Mouse (Mus musculus) adipocyte (in vitro differentiated cells): ENCODE results near the gene Iqgap2.
A peak's percentile ranks its signal among the peaks of the same experiment; 100 is the strongest.

Experiments used
- DNase-seq: peaks from one replicate; pipeline ENCODE4 v3.0.0-alpha.2; 2016; ENCODE audit warnings: low spot score

Iqgap2 gene

DNA sequence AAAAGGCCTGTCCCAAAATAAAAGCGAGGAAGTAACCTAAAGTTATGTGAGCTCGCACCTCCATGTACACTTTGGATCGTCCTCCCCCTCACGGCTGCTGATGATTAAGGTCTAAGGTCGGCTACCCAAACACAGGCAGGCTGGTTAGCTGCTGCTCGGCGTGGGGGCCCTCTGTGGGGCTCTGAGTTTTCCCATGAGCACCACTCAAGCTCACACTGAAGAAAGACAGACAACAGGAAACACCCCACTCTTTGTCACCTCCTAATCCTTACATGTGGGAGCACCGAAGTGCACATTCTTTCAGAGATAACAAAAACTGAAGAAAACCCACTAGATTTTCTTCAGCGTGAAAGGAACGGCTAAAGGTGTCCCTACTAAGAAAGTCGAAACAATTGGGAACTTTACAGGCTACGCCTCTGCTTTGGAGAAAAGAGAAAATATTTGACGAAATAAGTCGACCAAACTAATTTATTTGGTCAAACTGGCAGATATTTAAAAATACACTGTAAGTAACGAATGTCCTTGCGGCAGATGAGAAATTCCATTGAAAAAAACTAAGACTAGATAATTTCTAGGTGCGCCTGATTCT, 274.5 kb downstream of the Iqgap2 start:
- peak; percentile 10 for DNase-seq

GRCm38 (mm10) chr13:95616512-95616911, 275.2 kb downstream of the Iqgap2 start:
- no peak for DNase-seq

DNA sequence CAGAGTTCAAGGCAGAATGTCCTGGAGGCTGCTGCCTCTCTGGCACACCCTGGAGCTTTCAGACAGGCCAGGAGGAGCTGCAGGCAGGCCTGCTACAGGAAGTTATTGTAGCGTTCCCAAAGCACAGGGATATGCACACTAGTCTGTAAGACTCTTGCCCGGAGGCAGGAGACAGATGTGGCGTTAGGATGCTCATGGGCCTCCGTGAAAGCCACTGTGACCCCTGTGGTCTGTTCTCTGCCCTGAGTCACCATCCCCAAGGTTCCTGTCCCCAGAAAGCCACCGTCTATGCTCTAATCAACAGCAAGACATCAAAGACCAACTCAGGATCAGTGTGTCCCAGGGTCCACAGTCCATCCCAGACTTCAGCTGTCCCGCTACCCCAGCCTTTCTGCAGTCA, 277.0 kb downstream of the Iqgap2 start:
- peak; percentile 14 for DNase-seq

GRCm38 (mm10) chr13:95612243-95612642, 279.5 kb downstream of the Iqgap2 start:
- no peak for DNase-seq

- DNase-seq = no peak
These were observed 280.0 kb downstream of the Iqgap2 start for GRCm38 (mm10) chr13:95611752-95612151.

- DNase-seq = no peak
These were observed 280.7 kb downstream of the Iqgap2 start for GRCm38 (mm10) chr13:95610786-95611562.

GRCm38 (mm10) chr13:95609088-95609420, 282.7 kb downstream of the Iqgap2 start:
- no peak for DNase-seq

DNA sequence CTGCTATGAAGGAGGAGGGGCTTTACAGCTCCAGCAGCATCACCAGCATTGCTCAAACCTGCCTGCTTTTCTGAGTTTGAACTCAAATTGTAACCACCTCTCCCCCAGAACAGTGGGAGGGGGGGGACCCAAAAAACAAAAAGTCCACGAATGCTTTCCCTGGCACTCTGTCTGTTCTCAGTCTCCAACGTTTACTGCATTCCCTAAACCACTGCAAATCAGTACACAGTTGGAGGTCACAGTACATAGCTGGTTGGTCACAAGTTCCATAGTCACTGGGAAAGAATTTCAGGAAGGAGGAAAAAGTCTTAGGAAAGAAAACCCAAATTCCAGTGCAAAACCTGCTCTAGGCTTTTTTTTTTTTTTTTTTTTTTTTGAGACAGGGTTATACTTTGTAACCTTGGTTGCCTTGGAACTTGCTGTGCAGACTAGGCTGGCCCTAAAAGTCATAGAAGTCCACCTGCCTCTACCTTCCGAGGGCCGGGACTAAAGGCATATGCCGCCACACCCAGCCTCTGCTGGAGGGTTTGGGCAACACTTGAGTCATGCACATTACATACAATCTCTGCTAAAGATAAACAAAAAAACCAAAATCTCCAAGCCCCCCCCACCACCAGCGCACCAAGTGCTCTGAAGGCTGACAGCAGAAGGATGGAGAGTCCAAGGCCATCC, 283.2 kb downstream of the Iqgap2 start:
- no peak for DNase-seq

GRCm38 (mm10) chr13:95607019-95607418, 284.7 kb downstream of the Iqgap2 start:
- no peak for DNase-seq

- no peak for DNase-seq
These were observed 287.4 kb downstream of the Iqgap2 start for GRCm38 (mm10) chr13:95604288-95604687.

DNA sequence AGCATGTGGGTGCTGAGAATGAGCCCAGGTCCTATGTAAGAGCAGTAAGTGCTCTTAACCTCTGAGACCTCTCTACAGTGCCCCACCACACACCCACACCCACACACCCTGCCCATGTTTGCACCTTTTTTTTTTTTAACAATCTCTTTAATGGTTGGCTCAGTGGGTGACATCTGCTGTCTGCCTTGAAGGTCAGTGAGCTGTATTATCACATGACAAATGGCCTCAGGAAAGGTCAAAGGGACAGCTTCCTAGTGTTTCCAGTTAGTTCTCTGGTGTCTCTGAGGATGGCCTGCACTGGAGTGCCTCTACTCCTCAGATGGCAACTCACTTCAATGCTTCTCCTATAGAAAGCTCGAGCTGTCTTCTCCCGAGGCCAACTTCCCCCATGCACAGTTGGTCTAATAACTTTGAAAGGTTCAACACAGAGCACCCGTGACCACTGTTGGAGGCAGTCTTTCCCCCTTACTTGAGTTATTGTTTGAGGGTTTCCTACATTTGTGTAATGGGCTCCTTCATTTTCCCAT, 291.8 kb downstream of the Iqgap2 start:
- no peak for DNase-seq

GRCm38 (mm10) chr13:95598232-95598920, 293.3 kb downstream of the Iqgap2 start:
- DNase-seq = no peak

DNA sequence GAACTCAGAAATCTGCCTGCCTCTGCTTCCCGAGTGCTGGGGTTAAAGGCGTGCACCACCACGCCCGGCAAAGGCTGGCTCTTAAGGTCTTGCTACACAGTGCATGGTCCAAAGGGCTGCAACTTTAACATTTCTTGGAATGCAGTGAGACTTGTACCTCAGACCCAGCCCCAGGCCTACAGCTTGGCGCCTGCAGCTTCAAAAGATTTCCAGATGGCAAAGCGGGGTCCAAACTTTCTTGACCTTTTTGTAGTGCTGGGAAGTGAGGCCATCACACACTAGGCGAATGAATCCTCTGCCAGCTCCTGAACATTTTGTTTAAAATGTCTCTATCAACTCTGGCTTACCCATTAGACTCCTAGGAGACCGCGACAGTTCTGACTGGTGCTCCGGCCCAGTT, 294.1 kb downstream of the Iqgap2 start:
- no peak for DNase-seq

GRCm38 (mm10) chr13:95596689-95597088, 295.0 kb downstream of the Iqgap2 start:
- no peak for DNase-seq

DNA sequence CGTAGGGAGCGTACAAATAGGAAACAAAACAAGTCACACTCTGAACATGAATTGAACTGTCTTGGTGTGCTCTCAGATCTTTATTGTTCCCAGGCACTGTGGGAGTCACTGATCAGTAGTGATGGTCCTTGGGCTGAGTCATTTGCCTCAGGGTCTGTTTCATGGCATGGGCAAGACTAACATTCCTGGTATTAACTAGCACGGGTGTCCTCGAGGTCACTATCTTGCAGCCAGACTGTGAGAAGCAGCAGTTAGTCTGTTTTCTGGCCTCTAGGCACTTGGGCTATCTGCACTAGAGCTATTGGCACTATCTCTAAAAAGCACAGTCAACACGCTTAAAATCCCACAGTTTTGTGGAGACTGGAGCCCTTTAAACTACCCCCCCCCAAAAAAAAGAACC, 295.8 kb downstream of the Iqgap2 start:
- no peak for DNase-seq

DNA sequence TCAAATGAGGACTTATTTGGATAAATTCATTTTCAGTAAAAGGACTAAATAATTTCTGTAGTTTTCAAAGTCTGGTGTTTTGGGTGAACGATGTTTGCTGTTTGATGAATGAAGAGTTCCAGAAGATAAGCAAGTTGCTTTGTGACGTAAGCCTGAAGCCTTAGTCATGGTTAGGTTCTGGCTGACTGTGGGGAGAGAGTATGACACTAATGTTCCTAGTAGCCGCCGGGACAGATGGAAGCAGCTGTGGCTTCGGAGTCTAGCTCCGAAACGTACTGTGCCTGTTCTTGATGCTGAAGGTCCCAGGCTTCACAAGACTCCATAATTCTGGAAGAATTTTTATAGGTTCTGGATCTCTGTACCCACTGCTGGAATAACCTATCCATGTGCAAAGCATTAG, 296.3 kb downstream of the Iqgap2 start:
- DNase-seq = no peak

DNA sequence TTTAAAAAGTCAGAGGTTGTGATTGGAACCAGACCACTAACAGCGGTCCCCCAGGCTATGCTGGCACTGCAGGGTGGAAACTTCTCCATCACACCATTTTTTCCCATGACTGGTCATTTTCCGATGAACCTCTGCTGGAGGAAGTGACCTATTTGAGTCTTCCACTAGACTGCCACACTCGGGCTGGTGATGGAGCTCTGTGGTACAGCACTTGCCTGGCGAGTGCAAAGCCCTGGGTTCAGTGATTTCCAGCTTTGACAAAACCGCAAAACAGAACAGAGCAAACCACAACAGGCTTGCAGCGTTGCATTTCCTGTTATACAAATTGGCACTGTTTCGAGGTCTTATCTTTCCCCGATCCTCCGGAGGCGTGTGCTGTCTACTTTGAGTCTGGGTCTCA, 298.9 kb downstream of the Iqgap2 start:
- no peak for DNase-seq

DNA sequence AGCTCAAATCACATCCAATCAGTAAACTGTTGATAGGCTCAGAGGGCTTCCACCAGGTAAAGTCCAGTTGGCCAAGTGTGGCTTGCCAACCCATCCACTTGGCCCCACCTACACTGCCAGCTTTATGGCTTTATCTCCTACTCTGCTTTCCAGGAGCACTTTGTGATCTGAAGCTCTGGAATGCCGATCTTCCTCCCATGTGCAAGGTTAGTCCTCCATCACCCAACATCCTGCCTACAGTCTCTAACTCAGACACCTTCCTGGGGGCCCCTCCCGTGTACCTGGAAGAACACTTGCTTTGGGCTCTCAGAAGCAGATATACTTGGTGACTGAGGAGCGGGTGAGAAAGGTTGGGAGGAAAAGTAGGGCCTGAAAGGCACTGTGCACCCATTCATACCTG, 300.1 kb downstream of the Iqgap2 start:
- no peak for DNase-seq

GRCm38 (mm10) chr13:95587628-95588027, 304.1 kb downstream of the Iqgap2 start:
- no peak for DNase-seq

GRCm38 (mm10) chr13:95584898-95585297, 306.8 kb downstream of the Iqgap2 start:
- peak; percentile 12 for DNase-seq

GRCm38 (mm10) chr13:95583237-95584189, 308.2 kb downstream of the Iqgap2 start:
- DNase-seq = no peak
